Mouse (Mus musculus): ENCODE data around the gene Olfr777. TPM values are rescaled to one million over a fixed set of nuclear protein-coding genes. Genes with fewer than 3 reads are reported as not detected.

Olfr777 gene
- total RNA-seq (2023): not detected

GRCm38 (mm10) chr10:129271081-129271535, at the start of gene Olfr777:
Gene Olfr777, minus strand, starts transcription at chr10:129271485.

GRCm38 (mm10) chr10:129317817-129318216, 46.5 kb upstream of the Olfr777 start, which contains the start of gene Olfr780:
Gene Olfr780, plus strand, starts transcription at chr10:129318117.

GRCm38 (mm10) chr10:129258827-129259226, 12.5 kb downstream of the Olfr777 start, which contains the start of gene Olfr776:
Gene Olfr776, plus strand, starts transcription at chr10:129259127.

GRCm38 (mm10) chr10:129248112-129248511, 23.2 kb downstream of the Olfr777 start, which contains the start of gene Olfr775:
Gene Olfr775, plus strand, starts transcription at chr10:129248412.

DNA sequence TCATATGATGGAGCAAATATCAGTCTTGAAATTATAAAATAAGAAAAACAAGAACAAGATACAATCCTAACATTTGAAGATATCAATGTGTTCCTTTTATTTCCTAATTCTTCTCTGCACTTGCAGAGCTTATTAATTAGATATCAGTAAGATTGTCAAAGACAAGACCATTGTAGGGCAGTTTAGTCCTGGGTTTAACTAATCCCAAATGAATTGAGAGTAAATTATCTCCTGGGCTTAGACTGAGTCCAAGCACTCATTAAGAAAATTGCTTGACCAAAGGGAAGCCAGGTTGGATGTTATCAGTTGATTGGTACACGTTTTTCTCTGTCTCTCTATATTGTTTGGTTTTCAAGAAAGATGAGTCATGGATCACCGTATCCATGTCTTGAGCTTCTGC, 35.4 kb downstream of the Olfr777 start, which contains the start of gene Olfr774:
Gene Olfr774 (plus strand): TSS at position 301 of the 400 bp plus-strand sequence.

Other genes starting within 250 kb of the Olfr777 start
- gene Olfr764-ps1, start 231.6 kb downstream of the Olfr777 start, total RNA-seq (2023): not detected
- not detected for gene Olfr765, start 221.5 kb downstream of the Olfr777 start, total RNA-seq (2023)
- gene Olfr766-ps1, start 202.5 kb downstream of the Olfr777 start, total RNA-seq (2023): not detected
- gene Olfr767, start 188.6 kb downstream of the Olfr777 start, total RNA-seq (2023): not detected
- gene Olfr768, start 172.1 kb downstream of the Olfr777 start, total RNA-seq (2023): not detected
- gene Olfr769, start 153.6 kb downstream of the Olfr777 start, total RNA-seq (2023): not detected
- gene Olfr770, start 132.5 kb downstream of the Olfr777 start, total RNA-seq (2023): not detected
- not detected for gene Olfr771, start 106.7 kb downstream of the Olfr777 start, total RNA-seq (2023)
- not detected for gene Olfr772, start 93.6 kb downstream of the Olfr777 start, total RNA-seq (2023)
- not detected for gene Olfr773, start 84.1 kb downstream of the Olfr777 start, total RNA-seq (2023)
- not detected for gene Olfr774, start 35.3 kb downstream of the Olfr777 start, total RNA-seq (2023)
- not detected for gene Olfr775, start 23.1 kb downstream of the Olfr777 start, total RNA-seq (2023)
- gene Olfr776, start 12.4 kb downstream of the Olfr777 start, total RNA-seq (2023): not detected
- gene Olfr780, start 46.6 kb upstream of the Olfr777 start, total RNA-seq (2023): not detected
- gene Olfr781, start 57.4 kb upstream of the Olfr777 start, total RNA-seq (2023): not detected
- gene Olfr782, start 77.4 kb upstream of the Olfr777 start, total RNA-seq (2023): not detected
- gene Olfr784, start 112.6 kb upstream of the Olfr777 start, total RNA-seq (2023): 0.30 TPM
- not detected for gene Olfr785, start 133.9 kb upstream of the Olfr777 start, total RNA-seq (2023)
- gene Olfr786, start 155.8 kb upstream of the Olfr777 start, total RNA-seq (2023): not detected
- gene Olfr787, start 190.4 kb upstream of the Olfr777 start, total RNA-seq (2023): not detected
- gene Olfr788, start 199.5 kb upstream of the Olfr777 start, total RNA-seq (2023): not detected
- not detected for gene Olfr789, start 213.3 kb upstream of the Olfr777 start, total RNA-seq (2023)
- not detected for gene Olfr790, start 227.0 kb upstream of the Olfr777 start, total RNA-seq (2023)

All from CD4-positive naive resting alpha-beta T cell, adult 57 days (primary cell).